In genomic region chr10:122982909-122983578, GRCm38 (mm10) we compare ENCODE assay signal across 8 mouse cellular contexts.
DNase-seq lines count a peak whose midpoint lies in the region; ATAC-seq lines count a peak whose summit lies in the region.

No protein-coding gene starts in this region.

- H3K4me2 ChIP-seq in intestine, embryonic 15.5 days (replicated peaks) = peak overlapping the region; percentile 70
- H3K4me2 ChIP-seq in neural tube, embryonic 15.5 days = peak overlapping the region; percentile 68

- ATAC-seq in intestine, embryonic 15.5 days = no peak
- ATAC-seq in neural tube, embryonic 15.5 days (ENCODE audit: low FRiP score) = no peak
- no peak for ATAC-seq in cerebellum, adult (ENCODE audit: insufficient number of reproducible peaks, low FRiP score, low TSS enrichment)

- peak; percentile 54 to 55 for DNase-seq in frontal cortex, postnatal 36 days (ENCODE audit: low spot score in 2 of 2)
- no peak for DNase-seq in frontal cortex, postnatal 25 days (ENCODE audit: low spot score in 2 of 2)
- DNase-seq in urinary bladder, postnatal 14 days (ENCODE audit: low spot score) = peak; percentile 36
- no peak for DNase-seq in urinary bladder, postnatal 4 days (ENCODE audit: low spot score in 2 of 2)
- DNase-seq in kidney, postnatal 4 days = no peak

- H3K27me3 ChIP-seq in intestine, embryonic 15.5 days (replicated peaks) = no peaks in the 10 kb centered on the region
- H3K27me3 ChIP-seq in neural tube, embryonic 15.5 days (replicated peaks) = no peaks in the 10 kb centered on the region

- H3K4me1 ChIP-seq in intestine, embryonic 15.5 days (replicated peaks) = peaks cover 12% of the 10 kb centered on the region
- H3K4me1 ChIP-seq in neural tube, embryonic 15.5 days = peaks cover 42% of the 10 kb centered on the region

- H3K4me3 ChIP-seq in intestine, embryonic 15.5 days (replicated peaks) = peak overlapping the region; percentile 1; the same call in 1 of the 2 replicates
- peak overlapping the region; percentile 78 for H3K4me3 ChIP-seq in neural tube, embryonic 15.5 days (replicated peaks)

- 77% methylated on average over 11 of the region's 11 CpGs for WGBS in intestine, embryonic 15.5 days
- 52% methylated on average over 11 of the region's 11 CpGs for WGBS in neural tube, embryonic 15.5 days

- no peak overlapping the region for H3K9ac ChIP-seq in intestine, embryonic 15.5 days
- H3K9ac ChIP-seq in neural tube, embryonic 15.5 days (replicated peaks) = peak overlapping the region; percentile 92

- H3K27ac ChIP-seq in intestine, embryonic 15.5 days = no peak overlapping the region
- H3K27ac ChIP-seq in neural tube, embryonic 15.5 days (replicated peaks) = peak overlapping the region; percentile 97

- peaks cover 4% of the 10 kb centered on the region; the same call in 1 of the 2 replicates for H3K36me3 ChIP-seq in intestine, embryonic 15.5 days
- peaks cover 6% of the 10 kb centered on the region for H3K36me3 ChIP-seq in neural tube, embryonic 15.5 days

- H3K9me3 ChIP-seq in intestine, embryonic 15.5 days = no peaks in the 10 kb centered on the region
- H3K9me3 ChIP-seq in neural tube, embryonic 15.5 days (replicated peaks) = no peaks in the 10 kb centered on the region

Comparison
In these comparisons a context has a peak if more than half of its experiments do, and no peak if none do; other contexts are left out.
1. DNase-seq: peak in frontal cortex, postnatal 36 days (2 of 2) and urinary bladder, postnatal 14 days (single experiment); none in frontal cortex, postnatal 25 days (0 of 2), urinary bladder, postnatal 4 days (0 of 2) and kidney, postnatal 4 days (0 of 2).